Mouse (Mus musculus): Measurements from ENCODE around the gene Gnb3.

DNA sequence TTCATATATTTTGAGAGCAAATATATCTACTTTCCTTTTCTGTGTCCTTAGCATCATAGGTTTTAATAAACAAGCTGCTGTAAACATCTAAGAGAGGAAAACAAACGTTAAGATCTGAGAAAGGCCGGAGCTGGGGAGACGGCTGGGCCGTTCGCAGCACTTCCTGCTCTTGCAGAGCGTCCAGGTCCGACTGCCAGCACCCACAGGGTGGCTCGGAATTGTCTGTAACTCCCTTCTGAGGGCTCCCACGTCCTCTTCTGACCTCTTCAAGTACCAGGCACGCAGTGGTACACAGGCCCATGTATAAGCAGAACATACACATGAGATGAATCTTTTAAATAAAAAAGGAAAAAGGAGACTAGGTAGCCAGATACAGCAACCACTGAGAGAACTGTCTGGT lies 52.4 kb downstream of the Gnb3 start:
- TF ChIP-seq CTCF (IDR thresholded peaks at IDR 0.05; ENCODE audit: low read depth, low read length) (no peak), EP300 (IDR thresholded peaks at IDR 0.05; ENCODE audit: insufficient read depth, low read depth, low read length) (no peak), POLR2A (IDR thresholded peaks at IDR 0.05; ENCODE audit: insufficient read depth, low read length) (no peak)

Measured in ES-Bruce4 (cell line).